Mouse (Mus musculus): ENCODE measurements around the gene Mllt11.
A peak's percentile ranks its signal among the peaks of the same experiment; 100 is the strongest.
"Not testable (repeated sequence)": the region's sequence is repeated elsewhere in the genome, so short reads cannot be mapped to it uniquely, and the experiment has no call there.

The Mllt11 gene

DNA sequence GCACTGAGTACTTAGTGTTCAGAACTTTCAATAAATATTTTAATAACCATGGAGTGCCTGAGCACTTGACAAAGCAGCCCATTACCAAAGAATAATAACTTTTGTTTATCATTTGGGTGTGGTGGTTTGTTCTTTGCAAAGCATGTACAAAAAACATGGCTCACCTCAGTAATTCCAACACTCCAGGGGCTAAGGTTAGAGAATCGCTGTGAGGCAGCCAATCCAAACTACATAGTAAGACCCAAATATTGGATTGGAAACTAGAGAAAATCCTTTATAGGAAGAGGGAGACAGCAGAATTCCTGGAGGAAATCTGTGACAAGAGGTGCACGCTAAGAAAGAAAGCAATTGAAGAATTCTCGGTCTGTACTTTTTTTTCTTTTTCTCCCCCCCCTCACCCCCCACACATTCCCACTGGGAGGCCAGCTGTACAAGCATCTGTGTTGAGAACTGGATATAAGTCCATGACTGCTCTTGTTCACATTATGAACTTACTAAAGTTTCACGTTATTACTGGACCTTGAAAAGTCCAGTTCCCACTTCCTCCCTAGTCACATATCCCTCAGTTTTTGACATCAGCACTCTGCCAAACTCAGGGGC lies 15.2 kb downstream of the Mllt11 start:
- no peak for DNase-seq

DNA sequence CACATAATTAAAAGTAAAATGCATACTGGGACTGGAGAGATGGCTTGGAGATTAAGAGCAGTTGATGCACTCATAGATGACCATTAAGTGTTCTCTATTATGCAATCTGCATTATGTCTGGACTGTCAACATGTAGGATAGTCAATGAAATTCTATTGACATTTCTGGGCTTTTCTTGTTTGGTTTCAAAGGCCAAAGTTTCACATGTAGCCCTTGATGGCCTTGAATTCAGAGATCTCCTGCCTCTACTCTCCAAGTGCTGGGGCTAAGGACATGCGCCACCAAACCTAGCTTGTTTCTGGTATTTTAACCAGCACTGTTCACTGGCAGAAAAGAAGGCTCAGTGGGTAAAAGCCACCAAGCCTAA lies 18.4 kb downstream of the Mllt11 start:
- DNase-seq: no peak

DNA sequence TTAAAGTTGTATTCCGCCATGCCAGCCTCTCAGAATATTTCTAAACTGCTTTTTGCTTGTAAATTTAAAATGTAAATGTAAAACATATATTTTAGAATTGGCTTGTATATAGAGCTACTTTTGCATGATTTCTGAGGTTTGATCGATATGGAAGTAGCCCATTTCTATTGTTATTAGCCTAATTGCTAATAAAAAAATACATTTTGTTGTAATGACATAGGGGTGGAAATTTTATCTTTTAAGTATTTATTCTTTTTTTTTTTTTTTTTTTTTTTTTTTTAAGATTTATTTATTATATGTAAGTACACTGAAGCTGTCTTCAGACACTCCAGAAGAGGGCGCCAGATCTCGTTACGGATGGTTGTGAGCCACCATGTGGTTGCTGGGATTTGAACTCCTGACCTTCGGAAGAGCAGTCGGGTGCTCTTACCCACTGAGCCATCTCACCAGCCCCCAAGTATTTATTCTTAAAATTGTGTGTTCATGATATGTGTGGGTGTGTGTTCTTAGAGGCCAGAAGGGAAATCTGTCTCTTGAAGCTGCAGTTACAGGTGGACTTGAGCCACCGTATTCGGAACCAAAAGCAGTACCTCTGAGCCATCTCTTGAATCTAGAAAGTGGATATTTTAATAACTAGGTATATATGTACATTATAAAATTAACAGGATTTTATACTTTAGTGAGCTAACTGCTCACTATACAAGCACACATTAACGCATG lies 18.9 kb downstream of the Mllt11 start:
- not testable (repeated sequence) for DNase-seq

DNA sequence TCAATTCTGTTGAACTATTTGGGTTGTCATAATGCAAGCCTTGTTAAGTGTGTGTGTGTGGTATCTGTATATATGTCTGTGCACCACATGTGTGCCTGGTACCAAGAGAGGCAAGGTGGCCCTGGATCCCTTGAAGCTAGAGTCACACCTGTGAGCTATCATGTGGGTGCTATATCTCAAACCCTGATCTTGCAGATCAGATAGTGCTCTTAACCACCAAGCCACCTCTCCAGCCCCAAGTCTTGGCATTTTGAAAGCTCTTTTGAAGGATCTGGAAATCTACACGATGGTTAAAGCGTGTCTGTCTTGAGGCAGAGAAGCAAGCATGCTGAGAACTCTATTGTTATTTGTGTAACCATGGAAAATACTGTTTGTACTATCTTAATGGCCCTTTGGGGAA lies 21.4 kb downstream of the Mllt11 start:
- no peak for DNase-seq

DNA sequence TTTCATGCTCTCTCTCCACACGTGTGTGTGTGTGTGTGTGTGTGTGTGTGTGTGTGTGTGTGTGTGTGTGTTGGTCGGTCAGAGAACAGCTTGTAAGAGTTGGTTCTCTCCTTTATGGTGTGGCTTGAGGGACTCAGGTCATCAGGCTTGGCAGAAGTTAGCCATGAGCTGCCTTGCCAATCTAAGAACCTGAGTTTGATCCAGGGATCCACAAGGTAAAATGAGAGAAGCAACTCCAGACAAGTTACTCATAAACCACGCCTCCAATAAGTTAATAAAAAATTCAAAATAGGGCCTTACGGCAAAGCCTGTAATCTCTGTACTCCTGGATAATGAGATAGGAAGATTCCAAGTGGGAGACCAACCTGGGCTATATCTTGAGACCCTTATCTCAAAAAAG lies 23.7 kb downstream of the Mllt11 start:
- no peak for DNase-seq

DNA sequence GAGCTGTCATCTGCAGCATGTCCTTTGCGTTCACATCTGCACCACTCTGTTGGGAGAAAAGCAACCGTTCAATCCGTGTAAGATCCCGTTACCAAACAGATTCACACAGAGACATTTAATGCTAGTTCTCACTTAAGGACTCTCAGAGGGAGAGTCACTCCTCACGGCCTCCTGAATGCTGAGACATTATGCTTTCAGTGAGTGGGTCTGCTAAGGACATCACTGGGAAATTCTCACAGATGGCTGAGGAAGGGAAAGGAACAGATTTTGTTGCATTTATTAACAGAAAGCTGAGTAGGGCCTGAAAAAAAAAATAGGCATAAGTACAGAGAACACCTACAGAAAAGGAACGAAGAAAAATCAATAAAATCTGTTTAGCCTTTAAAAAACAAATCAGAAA lies 28.1 kb downstream of the Mllt11 start:
- DNase-seq: no peak

DNA sequence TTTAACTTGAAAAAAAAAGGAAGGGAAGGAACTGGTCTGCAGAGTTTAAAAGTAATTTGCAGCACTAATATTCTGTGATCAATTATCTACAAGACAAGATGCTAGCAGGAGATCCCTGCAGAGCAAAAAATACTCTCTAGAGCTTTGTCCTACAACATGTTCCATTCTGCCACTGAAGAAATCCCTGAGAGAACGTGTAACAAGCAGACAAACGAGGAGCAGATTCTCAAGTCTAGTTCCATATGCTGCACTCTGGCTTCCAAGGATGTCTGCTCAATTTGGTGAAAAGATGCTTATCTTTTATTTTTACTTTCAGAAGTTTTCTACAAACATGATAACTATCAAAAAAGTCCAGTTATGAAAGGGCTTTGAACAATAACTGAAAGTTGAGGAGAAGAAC lies 31.4 kb downstream of the Mllt11 start:
- no peak for DNase-seq

DNA sequence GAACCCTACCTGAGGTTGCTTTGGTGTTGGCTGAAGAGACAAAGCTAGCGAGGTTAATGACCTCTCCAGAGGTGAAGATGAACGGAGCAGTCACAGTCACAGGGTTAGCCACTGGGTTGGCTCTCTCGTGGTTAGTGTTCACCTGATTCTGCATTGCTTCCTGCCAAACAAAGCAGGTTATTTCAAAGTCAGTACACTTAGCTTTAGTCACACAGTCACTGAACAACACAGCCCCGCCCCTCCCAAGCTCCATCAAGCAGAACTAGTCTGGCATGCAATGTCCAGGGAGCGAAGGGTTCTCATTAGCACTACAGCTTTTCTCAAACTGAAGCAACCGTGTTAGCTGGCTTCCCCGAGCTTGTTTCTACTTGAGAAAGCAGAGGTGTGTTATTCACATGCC lies 31.8 kb downstream of the Mllt11 start:
- no peak for DNase-seq

DNA sequence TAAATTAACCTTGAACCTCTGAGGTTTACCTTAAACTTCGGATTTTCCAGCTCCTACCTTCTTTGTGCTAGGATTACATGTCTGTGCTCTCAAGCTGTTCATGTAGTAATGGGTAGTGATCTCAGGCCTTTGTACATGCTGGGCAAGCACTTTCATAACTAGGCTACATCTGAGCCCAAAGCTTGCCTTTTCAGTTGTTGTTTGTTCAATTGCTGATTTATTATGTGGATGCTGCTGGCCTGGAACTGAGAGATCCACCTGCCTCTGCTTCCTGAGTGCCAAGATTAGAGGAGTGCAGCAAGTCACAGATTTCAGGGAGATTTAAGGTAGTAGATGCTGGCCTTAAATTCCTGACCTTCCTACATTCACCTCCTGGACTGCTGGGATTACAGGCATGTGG lies 32.9 kb downstream of the Mllt11 start:
- no peak for DNase-seq

DNA sequence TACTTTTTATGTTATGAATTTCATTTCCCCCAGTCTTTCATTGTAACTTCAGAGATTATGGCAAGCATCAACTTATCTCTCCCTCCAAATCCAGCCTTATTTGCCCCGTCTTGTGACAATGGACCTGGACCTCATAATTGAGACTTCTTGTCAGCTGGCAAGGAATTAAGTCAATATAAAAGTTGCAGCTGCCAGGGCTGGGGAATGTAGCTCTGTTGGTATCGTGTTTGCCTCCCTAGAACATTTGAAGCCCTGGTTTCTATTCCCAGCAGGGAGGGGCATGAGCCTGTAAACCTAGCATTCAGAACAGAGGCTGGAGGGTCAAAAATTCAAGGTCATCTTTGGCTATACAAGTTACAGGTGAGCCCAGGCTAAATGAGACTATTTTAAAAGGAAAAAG lies 36.2 kb downstream of the Mllt11 start:
- no peak for DNase-seq

DNA sequence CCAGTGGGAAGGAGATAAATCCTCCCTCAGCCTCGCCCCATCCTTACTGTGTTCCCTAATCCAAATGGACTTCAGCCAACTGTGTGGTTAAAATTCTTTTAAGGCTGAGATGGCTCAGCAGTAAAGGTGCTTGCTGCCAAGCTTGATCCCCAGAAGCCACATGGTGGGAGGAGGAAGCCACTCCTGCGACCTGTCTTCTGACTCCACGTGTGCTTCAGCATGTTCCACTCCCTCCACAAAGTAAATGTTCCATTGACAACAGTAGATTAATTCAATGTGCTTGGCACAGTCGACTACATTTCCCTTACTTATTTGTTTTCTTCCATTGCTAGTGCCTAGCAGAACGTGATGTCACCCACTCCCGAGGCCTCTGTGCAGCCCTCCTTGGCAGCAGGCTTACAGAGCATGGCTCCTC lies 37.2 kb downstream of the Mllt11 start:
- peak; percentile 63 for DNase-seq

DNA sequence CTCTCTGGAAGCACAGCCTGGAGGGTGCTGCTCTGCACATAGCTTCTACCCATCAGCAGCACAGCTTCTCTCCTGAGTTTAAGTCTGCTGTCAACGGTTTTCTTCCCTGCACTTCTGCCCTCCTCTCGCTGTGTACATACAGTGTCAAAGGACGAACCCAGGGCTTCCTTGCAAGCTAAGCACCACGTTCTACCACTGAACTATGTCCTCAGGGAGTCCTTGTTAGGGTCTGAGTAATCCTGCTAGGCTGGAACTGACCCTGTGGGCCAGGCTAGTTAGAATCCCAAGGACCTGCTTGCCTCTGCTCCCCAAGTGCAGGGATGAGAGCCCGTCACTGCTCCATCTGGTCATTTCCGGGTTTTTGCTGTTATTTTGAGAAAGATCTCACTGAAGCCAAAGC lies 45.1 kb downstream of the Mllt11 start:
- DNase-seq: no peak

DNA sequence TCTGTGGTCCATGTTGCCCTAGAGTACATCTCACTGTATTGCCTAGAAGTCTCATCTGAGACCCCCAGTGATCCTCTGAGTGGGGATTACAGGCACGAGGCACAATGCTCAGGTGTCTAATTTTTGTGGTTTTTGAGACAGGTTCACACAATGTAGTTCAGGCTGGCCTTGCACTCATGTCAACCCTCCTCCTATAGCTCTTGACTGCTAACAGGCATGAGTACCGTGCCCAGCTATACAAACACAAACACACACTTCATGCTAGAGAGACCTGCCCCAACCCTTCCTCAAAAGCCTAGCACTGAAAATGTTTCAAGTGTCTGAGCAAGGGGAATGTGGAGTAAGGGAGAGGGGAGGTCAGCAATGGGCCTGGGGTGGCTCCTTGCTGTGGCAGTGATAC lies 45.9 kb downstream of the Mllt11 start:
- no peak for DNase-seq

DNA sequence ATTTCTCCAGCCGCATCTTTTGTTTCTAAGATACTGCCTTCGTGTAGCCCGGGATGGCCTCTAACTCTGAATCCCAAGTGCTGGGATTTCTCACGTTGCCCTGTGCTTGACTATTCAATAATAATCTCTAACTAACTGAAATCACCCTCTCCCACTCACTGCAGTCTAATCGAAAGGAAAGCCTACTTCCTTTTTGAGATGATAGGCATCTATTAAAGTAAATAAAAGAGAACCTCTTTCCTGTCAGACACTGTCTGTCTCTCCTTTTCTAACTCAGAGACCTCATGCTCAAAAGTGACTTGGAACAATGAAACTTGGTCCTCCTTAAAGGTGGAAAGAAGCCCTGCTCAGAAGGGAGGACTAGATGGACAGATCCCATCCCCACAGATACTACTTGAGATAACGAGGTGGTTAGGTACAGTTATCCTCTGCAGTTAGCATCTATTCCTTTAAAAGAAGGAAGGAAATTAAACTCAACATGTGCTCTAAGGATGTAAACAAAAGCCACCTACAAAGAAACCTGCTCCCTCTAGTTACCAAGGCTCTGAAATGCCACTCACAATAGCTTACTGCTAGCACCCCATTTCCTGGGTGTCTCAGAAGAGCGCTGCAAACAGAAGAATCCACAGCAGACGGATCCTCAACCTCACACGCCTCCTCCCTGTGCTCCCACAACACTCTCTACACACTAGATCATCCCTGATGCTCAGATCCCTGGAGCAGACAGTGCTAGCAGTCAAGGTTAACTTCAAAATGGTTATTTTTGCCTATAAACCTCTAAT lies 47.0 kb downstream of the Mllt11 start:
- no peak for DNase-seq

DNA sequence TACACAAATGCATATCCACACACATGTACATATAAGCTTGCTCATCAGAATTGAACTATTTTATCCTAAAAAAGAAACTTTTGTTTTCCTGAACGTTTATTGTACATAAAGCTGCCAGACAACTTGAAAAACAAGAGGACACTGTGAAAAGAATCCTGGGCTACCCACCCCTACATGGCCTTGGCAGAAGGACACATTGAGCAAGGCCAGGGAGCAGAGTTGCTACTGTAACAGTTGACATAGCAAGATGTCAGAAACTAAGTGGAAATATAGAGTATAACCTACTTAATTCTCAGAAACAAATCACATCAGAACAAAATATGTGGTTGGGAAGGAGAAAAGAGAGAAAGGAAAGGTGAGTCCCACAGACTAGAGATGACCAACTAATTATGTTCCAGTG lies 50.1 kb downstream of the Mllt11 start:
- no peak for DNase-seq

DNA sequence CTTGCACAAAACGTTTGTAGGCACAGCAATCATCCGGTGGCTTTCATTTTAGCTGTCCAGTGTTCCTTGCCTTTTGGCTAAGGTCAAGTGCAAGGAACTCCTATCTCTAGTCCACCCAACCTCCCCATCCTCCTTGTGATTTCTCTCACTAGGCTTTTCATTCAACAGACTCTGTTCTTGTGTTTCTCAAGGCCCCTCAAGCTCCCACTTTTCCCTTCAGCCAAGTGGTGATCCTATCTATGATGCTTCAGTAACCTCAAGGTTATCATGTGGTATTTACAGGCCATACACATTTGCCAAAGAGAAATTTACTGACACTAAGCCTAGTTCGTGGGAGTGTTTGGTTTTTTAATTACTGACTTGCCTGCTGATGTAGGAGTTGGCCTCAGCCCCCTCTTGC lies 52.1 kb downstream of the Mllt11 start:
- no peak for DNase-seq

DNA sequence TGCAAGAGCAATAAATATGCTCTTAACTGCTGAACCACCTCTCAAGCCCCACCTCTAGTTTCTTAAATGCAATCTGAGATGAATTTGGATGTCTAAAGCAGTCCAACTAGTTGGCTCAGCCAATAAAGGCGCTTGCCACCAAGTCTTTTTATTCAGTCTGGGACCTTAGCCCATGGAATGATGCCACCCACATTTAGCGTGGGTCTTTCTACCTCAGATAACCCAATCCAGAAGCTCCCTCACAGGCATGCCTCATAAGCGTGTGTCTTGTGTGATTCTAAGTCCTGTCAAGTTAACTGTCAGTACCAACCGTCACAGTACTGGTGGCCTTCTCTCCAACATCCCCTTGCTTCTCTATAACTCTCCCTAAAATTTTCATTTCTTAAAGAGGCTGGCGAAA lies 53.0 kb downstream of the Mllt11 start:
- DNase-seq: no peak

DNA sequence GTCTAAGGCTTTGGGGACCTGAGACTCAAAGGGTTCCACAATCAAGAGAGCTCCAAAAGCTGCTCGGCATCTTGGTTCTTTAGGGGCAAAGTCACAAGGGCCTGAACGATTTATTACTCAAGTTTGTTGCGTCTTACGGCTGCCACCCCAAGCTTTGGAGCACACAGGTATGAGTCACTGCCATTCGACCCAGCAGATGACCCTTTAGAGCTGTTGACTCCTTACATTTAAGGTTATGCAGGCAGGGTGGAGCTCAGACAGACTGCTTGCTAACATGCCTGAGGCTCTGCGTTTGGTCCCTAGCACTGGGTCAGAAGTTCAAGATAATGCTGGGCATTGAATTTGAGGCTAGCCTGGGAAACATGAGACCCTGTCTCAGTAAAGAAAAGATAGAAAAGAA lies 54.4 kb downstream of the Mllt11 start:
- DNase-seq: no peak

DNA sequence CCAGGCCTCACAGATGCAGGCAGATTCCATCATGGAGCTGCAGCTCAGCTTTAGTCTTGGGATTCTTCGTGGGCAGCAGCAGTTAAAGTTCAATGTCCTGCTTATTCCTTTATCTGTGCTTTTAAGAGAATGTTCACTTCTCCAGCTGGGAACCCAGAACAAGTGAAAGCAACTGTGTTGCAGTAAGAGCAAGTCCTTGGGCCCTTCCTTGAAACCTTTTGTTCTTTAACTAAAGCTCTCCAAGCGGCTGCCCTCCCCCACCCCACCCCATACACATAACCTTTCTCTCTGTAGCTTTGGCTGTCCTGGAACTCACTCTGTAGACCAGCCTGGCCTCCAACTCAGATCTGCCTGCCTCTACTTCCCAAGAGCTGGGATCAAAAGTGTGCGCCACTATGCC lies 55.5 kb downstream of the Mllt11 start:
- DNase-seq: no peak

DNA sequence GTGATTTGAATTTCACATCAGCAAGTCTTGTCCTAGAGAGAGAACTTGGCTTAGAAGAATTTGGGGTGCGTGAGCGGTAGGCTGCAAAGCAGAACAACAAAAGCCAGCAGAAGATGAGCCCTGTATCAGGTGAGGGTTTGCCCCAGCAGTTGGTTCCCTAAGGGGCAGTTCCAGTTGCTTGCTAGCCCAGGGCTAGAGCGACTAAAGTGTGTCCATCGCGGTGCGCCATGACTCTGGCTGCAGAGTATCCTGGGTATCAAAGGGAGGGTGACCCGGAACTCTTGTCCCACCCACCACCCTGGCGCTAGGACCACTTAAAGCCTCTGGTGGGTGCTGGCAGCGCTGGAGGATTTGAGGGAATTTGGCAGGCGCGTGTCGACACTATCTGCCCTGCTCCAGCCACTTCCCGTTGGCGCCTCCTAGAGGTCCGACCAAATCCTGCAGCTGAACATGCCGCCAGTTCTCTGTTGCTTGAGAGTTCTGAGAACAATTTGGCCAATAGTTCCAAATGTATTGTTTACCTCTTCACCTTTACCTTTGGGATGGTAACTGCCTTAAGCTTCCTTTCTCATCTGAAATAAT lies 57.9 kb downstream of the Mllt11 start:
- DNase-seq: peak; percentile 81

DNA sequence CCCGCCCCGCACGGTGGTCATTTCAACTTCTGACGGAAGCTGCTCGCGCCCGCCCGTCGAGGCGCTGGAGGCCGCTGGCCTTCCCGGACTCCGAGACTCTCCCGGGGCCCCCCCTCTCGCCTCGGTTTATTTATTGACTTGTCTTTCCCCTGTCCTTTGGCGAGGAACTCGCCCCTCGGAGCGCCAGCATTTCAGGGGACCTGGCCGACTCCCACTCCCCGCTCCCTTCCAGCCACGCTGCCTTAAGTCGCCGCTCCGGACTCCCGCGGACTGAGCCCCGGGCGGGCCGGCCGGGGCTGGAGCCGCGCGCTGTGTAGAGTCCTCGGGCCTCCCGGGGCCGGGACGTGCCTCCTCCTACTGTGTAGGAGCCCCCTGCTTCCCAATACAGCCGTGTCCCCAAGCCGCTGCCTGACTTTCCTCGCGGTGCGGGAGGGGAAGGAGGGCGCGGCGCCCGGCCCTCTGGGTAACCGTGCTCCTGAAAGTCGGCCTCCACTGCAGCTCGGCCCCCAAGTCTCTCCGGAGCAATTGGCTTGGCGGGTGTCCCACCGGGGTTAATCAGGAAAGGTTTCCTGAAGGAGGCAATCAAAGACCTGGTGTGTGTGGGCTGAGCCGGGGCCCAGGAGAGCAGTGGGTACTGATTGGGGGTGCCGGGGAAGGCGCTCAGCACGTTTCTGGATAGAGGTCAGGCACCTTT lies 58.6 kb downstream of the Mllt11 start:
- DNase-seq: peak; percentile 42

DNA sequence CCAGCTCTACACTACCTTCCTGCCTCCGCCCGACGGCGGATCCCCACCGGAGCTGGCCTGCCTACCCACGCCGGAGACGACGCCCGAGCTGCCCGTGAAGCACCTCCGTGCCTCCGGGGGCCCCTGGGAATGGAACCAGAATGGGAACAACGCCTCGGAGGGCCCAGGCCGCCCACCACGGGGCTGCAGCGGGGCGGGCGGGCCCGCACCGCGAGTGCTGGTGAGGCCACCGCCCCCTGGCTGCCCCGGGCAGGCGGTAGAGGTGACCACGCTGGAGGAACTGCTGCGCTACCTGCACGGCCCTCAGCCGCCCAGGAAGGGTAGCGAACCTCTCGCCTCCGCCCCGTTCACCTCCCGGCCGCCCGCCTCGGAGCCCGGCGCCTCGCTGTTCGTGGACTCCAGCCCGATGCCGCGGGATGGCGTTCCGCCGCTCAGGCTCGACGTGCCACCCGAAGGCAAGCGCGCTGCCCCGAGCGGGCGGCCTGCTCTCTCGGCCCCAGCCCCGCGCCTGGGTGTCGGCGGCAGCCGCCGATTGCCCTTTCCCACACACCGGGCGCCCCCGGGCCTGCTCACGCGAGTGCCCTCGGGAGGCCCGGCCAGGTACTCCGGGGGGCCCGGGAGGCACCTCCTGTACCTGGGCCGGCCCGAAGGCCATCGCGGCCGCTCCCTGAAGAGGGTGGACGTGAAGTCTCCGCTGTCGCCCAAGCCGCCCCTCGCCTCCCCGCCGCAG lies 59.3 kb downstream of the Mllt11 start:
- no peak for DNase-seq

DNA sequence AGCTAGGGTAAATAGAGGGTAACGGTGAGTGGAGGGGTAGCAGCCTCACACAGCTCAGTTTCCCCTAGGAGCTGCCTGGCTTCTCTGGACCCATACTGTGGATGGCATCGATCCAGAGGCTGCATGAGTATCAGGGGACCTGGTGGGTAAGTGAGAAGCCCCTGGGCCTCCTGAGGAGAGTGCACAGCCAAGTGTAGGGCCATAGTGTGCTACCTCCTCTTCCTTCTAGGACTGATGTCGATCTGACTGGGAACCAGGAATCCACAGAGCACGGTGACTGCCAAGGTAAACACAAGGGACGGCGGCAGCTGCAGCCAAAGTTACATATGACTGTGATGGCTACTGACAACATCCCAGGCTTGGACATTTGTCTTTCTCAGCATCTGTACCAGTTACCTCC lies 60.9 kb downstream of the Mllt11 start:
- no peak for DNase-seq

All from cerebellum, adult 9-11 months (tissue).